Mouse (Mus musculus) heart, postnatal 0 days (tissue): ENCODE data around the gene Ube2t.

Experiments
- CTCF ChIP-seq: IDR thresholded peaks from 2 replicates; pipeline ENCODE4 v1.5.1; 2016; ENCODE audit warnings: antibody characterized with exemption, control low read depth, low read depth
- EP300 ChIP-seq: IDR thresholded peaks from 2 replicates; pipeline ENCODE4 v1.6.1; 2016; ENCODE audit warnings: antibody characterized with exemption, low read depth

DNA sequence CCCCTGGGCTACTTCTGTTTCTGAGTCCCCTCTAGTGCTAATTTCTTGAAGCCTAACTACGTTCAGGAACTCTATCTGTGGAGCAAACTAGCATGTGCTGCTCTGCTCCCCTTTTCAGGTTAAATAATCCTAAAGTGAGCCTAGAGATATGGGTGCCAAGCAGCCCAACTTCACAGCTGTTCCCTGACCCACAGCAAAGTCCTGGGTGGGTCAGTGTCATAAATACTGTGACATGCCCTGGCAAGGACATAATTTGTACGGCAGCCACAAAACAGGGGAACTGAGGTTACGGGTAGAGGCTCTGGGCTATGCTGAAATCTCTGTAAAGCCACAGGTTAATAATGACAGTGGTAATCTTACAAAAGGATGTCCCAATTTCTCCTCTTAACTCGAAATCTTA, 46.9 kb upstream of the Ube2t start:
- TF ChIP-seq CTCF (no peak), EP300 (no peak)
